Mouse (Mus musculus): ENCODE data around the gene Fer. TPM values are rescaled to one million over a fixed set of nuclear protein-coding genes. Genes with fewer than 3 reads are reported as not detected.

The Fer gene
- polyA plus RNA-seq, 1 experiment, result 2.7 TPM

DNA sequence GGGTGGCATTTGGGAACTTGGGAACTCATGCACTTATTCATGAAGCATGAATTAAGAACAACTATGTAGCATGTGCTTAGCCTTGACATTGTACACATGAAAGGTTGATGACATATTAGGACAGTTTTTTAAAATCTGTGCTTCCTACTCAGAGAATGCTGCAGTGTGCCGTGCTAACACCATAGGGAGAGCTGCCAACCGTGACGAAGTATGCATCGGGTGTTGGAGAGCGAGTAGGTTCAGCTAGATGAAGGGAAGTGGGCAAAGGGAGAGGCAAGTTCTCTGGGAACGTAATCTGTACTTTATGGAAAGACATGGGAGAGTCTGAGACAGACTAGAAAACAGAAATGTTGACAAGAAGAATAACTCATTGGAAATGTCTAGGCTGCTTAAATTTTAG lies 253.9 kb downstream of the Fer start:
- H3K27ac ChIP-seq (ENCODE audit: insufficient read depth, low read depth, low read length), result no peak overlapping the region

DNA sequence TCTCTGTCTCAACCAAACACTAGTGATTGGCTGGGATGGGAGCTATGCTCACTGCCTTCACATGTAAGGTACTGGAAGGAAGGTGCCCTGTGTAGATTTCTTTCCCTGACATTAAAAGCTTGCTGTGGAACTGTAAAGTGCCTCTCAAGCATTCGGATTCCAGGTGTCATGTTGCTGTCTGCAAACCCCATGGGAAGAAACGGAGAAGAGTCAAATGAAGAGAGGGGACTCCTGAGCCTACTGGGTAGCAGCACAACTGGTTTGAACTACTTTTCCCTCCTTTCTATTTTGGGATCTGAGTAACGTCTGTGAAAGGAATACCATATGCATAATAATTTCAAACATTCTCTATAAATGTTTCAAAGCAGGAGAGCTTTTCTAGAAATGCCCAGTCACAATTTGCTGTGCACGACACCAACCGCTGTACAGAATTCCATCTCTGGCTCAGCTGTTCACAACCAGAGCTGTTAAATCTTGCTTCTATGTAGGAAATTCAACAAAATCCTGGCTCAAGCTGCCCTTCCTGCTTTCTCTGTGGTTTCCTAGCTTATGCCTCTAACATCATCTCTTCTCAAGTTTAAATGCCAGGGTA lies 256.9 kb downstream of the Fer start:
- Histone ChIP-seq H3K4me1 (ENCODE audit: control insufficient read depth, insufficient read depth, low read length) (peaks cover 3% of the 10 kb centered on the region; the same call in 1 of the 2 replicates), H3K36me3 (ENCODE audit: control insufficient read depth, insufficient read depth, low read length) (no peaks in the 10 kb centered on the region), H3K27ac (ENCODE audit: insufficient read depth, low read depth, low read length) (no peak overlapping the region), H3K27me3 (replicated peaks; ENCODE audit: control insufficient read depth, insufficient read depth, low read length) (no peaks in the 10 kb centered on the region), H3K4me3 (ENCODE audit: insufficient read depth, low read depth, low read length) (no peak overlapping the region)
- no peak for TF ChIP-seq POLR2A (IDR thresholded peaks at IDR 0.05; ENCODE audit: low read depth, low read length)
- TF ChIP-seq CTCF (conservative IDR thresholded peaks at IDR 0.05; ENCODE audit: insufficient read depth, insufficient read length, low read depth, low read length), result no peak
- 71% methylated on average over 5 of the region's 5 CpGs for WGBS
- DNase-seq, result no peak

More for the DNA sequence above, 253.9 kb downstream of the Fer start:
- H3K36me3 ChIP-seq (ENCODE audit: control insufficient read depth, insufficient read depth, low read length), result no peaks in the 10 kb centered on the region
- TF ChIP-seq POLR2A (IDR thresholded peaks at IDR 0.05; ENCODE audit: low read depth, low read length), result no peak
- TF ChIP-seq CTCF (conservative IDR thresholded peaks at IDR 0.05; ENCODE audit: insufficient read depth, insufficient read length, low read depth, low read length), result no peak
- H3K27me3 ChIP-seq (replicated peaks; ENCODE audit: control insufficient read depth, insufficient read depth, low read length), result no peaks in the 10 kb centered on the region
- no peak for DNase-seq
- peaks cover 3% of the 10 kb centered on the region; the same call in 1 of the 2 replicates for H3K4me1 ChIP-seq (ENCODE audit: control insufficient read depth, insufficient read depth, low read length)
- WGBS, result 37% methylated on average over 6 of the region's 6 CpGs
- no peak overlapping the region for H3K4me3 ChIP-seq (ENCODE audit: insufficient read depth, low read depth, low read length)

DNA sequence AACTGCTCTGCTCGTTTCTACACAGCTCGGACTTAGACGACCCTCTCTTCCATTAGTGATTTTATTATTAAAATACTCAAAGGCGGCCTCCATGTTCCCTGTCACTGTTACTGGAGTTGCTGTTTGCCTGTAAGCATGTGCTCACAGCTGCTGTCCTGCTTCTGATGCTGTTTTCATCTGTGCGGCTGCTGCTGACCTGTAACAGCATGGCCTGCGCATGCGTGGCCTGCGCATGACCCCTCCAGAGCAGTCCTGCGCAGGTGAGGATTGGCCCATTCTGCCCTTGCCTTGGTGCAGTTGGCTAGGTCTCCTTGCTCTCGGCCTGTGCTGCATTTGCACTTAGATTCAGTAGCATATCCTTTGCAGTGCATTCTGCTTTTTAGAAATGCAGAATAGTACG lies 259.7 kb downstream of the Fer start:
- TF ChIP-seq CTCF (conservative IDR thresholded peaks at IDR 0.05; ENCODE audit: insufficient read depth, insufficient read length, low read depth, low read length), result no peak
- no peak for TF ChIP-seq POLR2A (IDR thresholded peaks at IDR 0.05; ENCODE audit: low read depth, low read length)
- Histone ChIP-seq H3K27me3 (replicated peaks; ENCODE audit: control insufficient read depth, insufficient read depth, low read length) (no peaks in the 10 kb centered on the region), H3K36me3 (ENCODE audit: control insufficient read depth, insufficient read depth, low read length) (no peaks in the 10 kb centered on the region), H3K4me3 (ENCODE audit: insufficient read depth, low read depth, low read length) (no peak overlapping the region), H3K27ac (ENCODE audit: insufficient read depth, low read depth, low read length) (no peak overlapping the region), H3K4me1 (ENCODE audit: control insufficient read depth, insufficient read depth, low read length) (0 out of 2 replicates have a peak, but pooled peaks cover 3% of the 10 kb centered on the region)
- DNase-seq, result no peak
- WGBS, result 95% methylated on average over 11 of the region's 11 CpGs

DNA sequence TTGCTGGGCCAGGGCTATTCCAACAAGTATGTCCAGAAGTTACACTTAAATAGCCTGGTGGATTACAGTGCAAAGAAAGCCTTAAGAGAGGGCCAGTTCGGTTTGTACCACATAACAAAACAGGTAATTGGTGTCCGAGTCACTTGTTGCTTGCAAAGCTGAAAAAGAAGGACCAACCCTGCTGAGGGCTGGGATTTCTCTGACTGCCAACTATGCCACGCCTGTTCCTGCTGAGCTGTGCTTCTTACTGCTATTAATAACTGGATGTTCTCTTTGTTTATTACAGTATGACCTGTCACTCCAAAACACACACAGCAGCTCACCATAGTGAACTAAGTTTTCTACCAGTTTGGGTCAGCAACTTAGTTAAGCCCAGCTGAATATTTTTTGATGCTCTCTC lies 260.9 kb downstream of the Fer start:
- DNase-seq, result no peak
- 0 out of 2 replicates have a peak, but pooled peaks cover 3% of the 10 kb centered on the region for H3K4me1 ChIP-seq (ENCODE audit: control insufficient read depth, insufficient read depth, low read length)
- H3K27me3 ChIP-seq (replicated peaks; ENCODE audit: control insufficient read depth, insufficient read depth, low read length), result no peaks in the 10 kb centered on the region
- H3K4me3 ChIP-seq (ENCODE audit: insufficient read depth, low read depth, low read length), result no peak overlapping the region
- no peak overlapping the region for H3K27ac ChIP-seq (ENCODE audit: insufficient read depth, low read depth, low read length)
- 59% methylated on average over 3 of the region's 3 CpGs for WGBS
- no peaks in the 10 kb centered on the region for H3K36me3 ChIP-seq (ENCODE audit: control insufficient read depth, insufficient read depth, low read length)
- TF ChIP-seq POLR2A (IDR thresholded peaks at IDR 0.05; ENCODE audit: low read depth, low read length) (no peak), CTCF (conservative IDR thresholded peaks at IDR 0.05; ENCODE audit: insufficient read depth, insufficient read length, low read depth, low read length) (no peak)

DNA sequence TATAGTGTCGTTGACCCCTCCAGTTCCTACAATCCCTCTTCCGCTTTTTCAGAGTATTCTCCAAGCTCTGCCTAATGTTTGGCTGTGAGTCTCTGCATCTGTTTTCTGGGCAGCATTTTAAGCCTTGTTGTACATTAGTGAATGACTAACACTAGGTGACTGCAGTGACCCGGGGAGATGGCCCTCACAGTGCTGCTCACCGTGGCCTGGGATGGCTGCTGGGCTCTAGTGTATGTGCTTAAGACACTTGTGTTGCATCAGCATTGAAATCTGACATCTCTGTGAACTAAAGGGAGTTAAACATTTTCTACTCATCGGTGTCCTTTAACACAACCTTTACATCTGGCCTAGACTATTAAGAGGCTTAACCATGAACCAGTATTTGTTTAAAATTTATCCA lies 264.0 kb downstream of the Fer start:
- TF ChIP-seq POLR2A (IDR thresholded peaks at IDR 0.05; ENCODE audit: low read depth, low read length) (no peak), CTCF (conservative IDR thresholded peaks at IDR 0.05; ENCODE audit: insufficient read depth, insufficient read length, low read depth, low read length) (no peak)
- no peaks in the 10 kb centered on the region for H3K27me3 ChIP-seq (replicated peaks; ENCODE audit: control insufficient read depth, insufficient read depth, low read length)
- H3K36me3 ChIP-seq (ENCODE audit: control insufficient read depth, insufficient read depth, low read length), result no peaks in the 10 kb centered on the region
- DNase-seq, result peak; percentile 14
- no peak overlapping the region for H3K4me3 ChIP-seq (ENCODE audit: insufficient read depth, low read depth, low read length)
- H3K27ac ChIP-seq (ENCODE audit: insufficient read depth, low read depth, low read length), result no peak overlapping the region
- H3K4me1 ChIP-seq (ENCODE audit: control insufficient read depth, insufficient read depth, low read length), result peaks cover 3% of the 10 kb centered on the region; the same call in 1 of the 2 replicates
- 45% methylated on average over 5 of the region's 5 CpGs for WGBS

DNA sequence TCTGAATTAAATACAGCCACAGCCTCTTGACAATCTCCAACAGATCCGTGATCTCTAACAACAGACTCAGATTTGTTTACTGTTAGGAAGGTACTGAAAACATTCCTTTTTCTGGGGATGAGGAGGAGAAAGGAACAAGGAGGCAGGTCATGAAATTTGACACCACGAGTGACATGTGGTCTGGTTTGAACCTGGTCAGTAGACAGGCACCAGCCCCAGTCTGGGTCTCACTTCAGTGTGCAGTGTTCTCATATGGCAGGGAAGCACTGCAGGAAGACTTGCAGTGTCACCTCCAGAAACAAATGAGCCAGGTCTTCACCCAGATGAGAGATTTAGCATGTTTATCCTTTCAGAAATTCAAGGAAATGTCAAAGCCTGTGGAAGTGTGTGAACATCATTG lies 266.9 kb downstream of the Fer start:
- H3K36me3 ChIP-seq (ENCODE audit: control insufficient read depth, insufficient read depth, low read length), result no peaks in the 10 kb centered on the region
- H3K4me3 ChIP-seq (ENCODE audit: insufficient read depth, low read depth, low read length), result no peak overlapping the region
- TF ChIP-seq POLR2A (IDR thresholded peaks at IDR 0.05; ENCODE audit: low read depth, low read length) (no peak), CTCF (conservative IDR thresholded peaks at IDR 0.05; ENCODE audit: insufficient read depth, insufficient read length, low read depth, low read length) (no peak)
- H3K27me3 ChIP-seq (replicated peaks; ENCODE audit: control insufficient read depth, insufficient read depth, low read length), result no peaks in the 10 kb centered on the region
- no peak for DNase-seq
- WGBS, result 60% methylated on average over 2 of the region's 2 CpGs
- H3K4me1 ChIP-seq (ENCODE audit: control insufficient read depth, insufficient read depth, low read length), result peaks cover 3% of the 10 kb centered on the region; the same call in 1 of the 2 replicates
- H3K27ac ChIP-seq (ENCODE audit: insufficient read depth, low read depth, low read length), result no peak overlapping the region

DNA sequence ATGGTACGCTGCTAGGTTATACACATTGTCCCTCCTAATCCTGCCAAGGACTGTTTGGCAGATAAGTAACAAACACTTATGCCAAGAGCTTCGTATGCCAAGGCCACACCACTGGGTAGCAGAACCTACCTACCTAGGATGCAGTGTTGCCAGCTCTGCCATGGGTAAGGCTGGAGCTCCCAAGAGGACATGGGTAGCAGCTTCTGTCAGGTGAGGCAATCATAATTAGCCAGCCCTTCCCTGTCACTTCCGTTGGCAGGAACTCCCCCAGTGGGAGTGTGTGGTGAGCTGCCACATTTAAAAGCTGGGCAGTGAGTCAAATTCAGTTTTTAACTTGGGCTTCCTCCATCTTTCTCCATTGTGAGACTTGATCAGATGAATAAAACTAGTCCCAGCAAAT lies 267.5 kb downstream of the Fer start:
- Histone ChIP-seq H3K27me3 (replicated peaks; ENCODE audit: control insufficient read depth, insufficient read depth, low read length) (no peaks in the 10 kb centered on the region), H3K36me3 (ENCODE audit: control insufficient read depth, insufficient read depth, low read length) (no peaks in the 10 kb centered on the region), H3K27ac (ENCODE audit: insufficient read depth, low read depth, low read length) (no peak overlapping the region), H3K4me1 (ENCODE audit: control insufficient read depth, insufficient read depth, low read length) (peaks cover 3% of the 10 kb centered on the region; the same call in 1 of the 2 replicates), H3K4me3 (ENCODE audit: insufficient read depth, low read depth, low read length) (no peak overlapping the region)
- peak; percentile 27 for DNase-seq
- TF ChIP-seq CTCF (conservative IDR thresholded peaks at IDR 0.05; ENCODE audit: insufficient read depth, insufficient read length, low read depth, low read length) (no peak), POLR2A (IDR thresholded peaks at IDR 0.05; ENCODE audit: low read depth, low read length) (no peak)
- 53% methylated on average over 3 of the region's 3 CpGs for WGBS

All from kidney, adult 2 months (tissue).